Mouse (Mus musculus): ENCODE results near the gene Cnot10. TPM values are rescaled to one million over a fixed set of nuclear protein-coding genes. Genes with fewer than 3 reads are reported as not detected.

The Cnot10 gene
- polyA plus RNA-seq, 1 experiment from 2014 or later = 74.3 TPM

- Histone ChIP-seq H3K9ac (replicated peaks; ENCODE audit: low read length) (no peak overlapping the region), H3K4me2 (replicated peaks; ENCODE audit: low read depth, low read length) (no peak overlapping the region), H3K27ac (ENCODE audit: low read length) (no peak overlapping the region), H3K4me3 (ENCODE audit: low read length) (no peak overlapping the region), H3K36me3 (ENCODE audit: insufficient read depth, low read length) (peaks cover 35% of the 10 kb centered on the region), H3K27me3 (ENCODE audit: insufficient read depth, low read length) (no peaks in the 10 kb centered on the region), H3K4me1 (ENCODE audit: insufficient read depth, low read length) (no peaks in the 10 kb centered on the region), H3K9me3 (ENCODE audit: low read length) (no peaks in the 10 kb centered on the region)
- no peak for ATAC-seq (ENCODE audit: low FRiP score, low TSS enrichment)
- 94% methylated on average over 1 of the region's 1 CpGs for WGBS
Observed at GRCm38 (mm10) chr9:114601096-114601495, 38.9 kb downstream of the Cnot10 start.

- H3K4me3 ChIP-seq (ENCODE audit: low read length) = no peak overlapping the region
- H3K9ac ChIP-seq (replicated peaks; ENCODE audit: low read length) = no peak overlapping the region; the same call in 1 of the 2 replicates
- H3K27ac ChIP-seq (ENCODE audit: low read length) = peak overlapping the region; percentile 42; the same call in 1 of the 2 replicates
- H3K27me3 ChIP-seq (ENCODE audit: insufficient read depth, low read length) = no peaks in the 10 kb centered on the region
- peaks cover 26% of the 10 kb centered on the region for H3K36me3 ChIP-seq (ENCODE audit: insufficient read depth, low read length)
- 48% methylated on average over 5 of the region's 5 CpGs for WGBS
- peaks cover 8% of the 10 kb centered on the region; the same call in 1 of the 2 replicates for H3K4me1 ChIP-seq (ENCODE audit: insufficient read depth, low read length)
- no peak for ATAC-seq (ENCODE audit: low FRiP score, low TSS enrichment)
- H3K4me2 ChIP-seq (replicated peaks; ENCODE audit: low read depth, low read length) = peak overlapping the region; percentile 96
- no peaks in the 10 kb centered on the region for H3K9me3 ChIP-seq (ENCODE audit: low read length)
Observed at GRCm38 (mm10) chr9:114585017-114585345, 55.0 kb downstream of the Cnot10 start.

- Histone ChIP-seq H3K4me2 (replicated peaks; ENCODE audit: low read depth, low read length) (peak overlapping the region; percentile 96), H3K27ac (ENCODE audit: low read length) (peak overlapping the region; percentile 79), H3K27me3 (ENCODE audit: insufficient read depth, low read length) (no peaks in the 10 kb centered on the region), H3K9ac (replicated peaks; ENCODE audit: low read length) (peak overlapping the region; percentile 76), H3K4me1 (ENCODE audit: insufficient read depth, low read length) (peaks cover 8% of the 10 kb centered on the region; the same call in 1 of the 2 replicates), H3K9me3 (ENCODE audit: low read length) (no peaks in the 10 kb centered on the region), H3K36me3 (ENCODE audit: insufficient read depth, low read length) (peaks cover 22% of the 10 kb centered on the region), H3K4me3 (ENCODE audit: low read length) (peak overlapping the region; percentile 54)
- WGBS = 8% methylated on average over 31 of the region's 31 CpGs
- peak; percentile 70 for ATAC-seq (ENCODE audit: low FRiP score, low TSS enrichment)
Observed at GRCm38 (mm10) chr9:114584183-114585016, 55.6 kb downstream of the Cnot10 start.

GRCm38 (mm10) chr9:114583812-114584182, 56.2 kb downstream of the Cnot10 start:
- Histone ChIP-seq H3K4me2 (replicated peaks; ENCODE audit: low read depth, low read length) (peak overlapping the region; percentile 96), H3K27me3 (ENCODE audit: insufficient read depth, low read length) (no peaks in the 10 kb centered on the region), H3K4me3 (ENCODE audit: low read length) (peak overlapping the region; percentile 54), H3K36me3 (ENCODE audit: insufficient read depth, low read length) (peaks cover 16% of the 10 kb centered on the region), H3K27ac (ENCODE audit: low read length) (peak overlapping the region; percentile 79), H3K4me1 (ENCODE audit: insufficient read depth, low read length) (peaks cover 8% of the 10 kb centered on the region; the same call in 1 of the 2 replicates), H3K9me3 (ENCODE audit: low read length) (no peaks in the 10 kb centered on the region), H3K9ac (replicated peaks; ENCODE audit: low read length) (peak overlapping the region; percentile 76)
- WGBS = 1% methylated on average over 23 of the region's 23 CpGs
- peak; percentile 73 for ATAC-seq (ENCODE audit: low FRiP score, low TSS enrichment)

- H3K9me3 ChIP-seq (ENCODE audit: low read length) = no peaks in the 10 kb centered on the region
- no peak overlapping the region for H3K27ac ChIP-seq (ENCODE audit: low read length)
- no peaks in the 10 kb centered on the region for H3K36me3 ChIP-seq (ENCODE audit: insufficient read depth, low read length)
- no peak overlapping the region for H3K4me3 ChIP-seq (ENCODE audit: low read length)
- H3K4me2 ChIP-seq (replicated peaks; ENCODE audit: low read depth, low read length) = no peak overlapping the region
- H3K4me1 ChIP-seq (ENCODE audit: insufficient read depth, low read length) = no peaks in the 10 kb centered on the region
- no peak for ATAC-seq (ENCODE audit: low FRiP score, low TSS enrichment)
- no peak overlapping the region for H3K9ac ChIP-seq (replicated peaks; ENCODE audit: low read length)
- 53% methylated on average over 11 of the region's 11 CpGs for WGBS
- no peaks in the 10 kb centered on the region for H3K27me3 ChIP-seq (ENCODE audit: insufficient read depth, low read length)
Observed at GRCm38 (mm10) chr9:114578646-114579045, 61.3 kb downstream of the Cnot10 start.

- Histone ChIP-seq H3K9ac (replicated peaks; ENCODE audit: low read length) (no peak overlapping the region), H3K4me2 (replicated peaks; ENCODE audit: low read depth, low read length) (no peak overlapping the region), H3K9me3 (ENCODE audit: low read length) (no peaks in the 10 kb centered on the region), H3K36me3 (ENCODE audit: insufficient read depth, low read length) (no peaks in the 10 kb centered on the region), H3K27ac (ENCODE audit: low read length) (no peak overlapping the region), H3K4me1 (ENCODE audit: insufficient read depth, low read length) (no peaks in the 10 kb centered on the region), H3K27me3 (ENCODE audit: insufficient read depth, low read length) (no peaks in the 10 kb centered on the region), H3K4me3 (ENCODE audit: low read length) (no peak overlapping the region)
- ATAC-seq (ENCODE audit: low FRiP score, low TSS enrichment) = no peak
- WGBS = 90% methylated on average over 1 of the region's 1 CpGs
Observed at GRCm38 (mm10) chr9:114576001-114576400, 64.0 kb downstream of the Cnot10 start.

GRCm38 (mm10) chr9:114573528-114573927, 66.5 kb downstream of the Cnot10 start:
- Histone ChIP-seq H3K4me1 (ENCODE audit: insufficient read depth, low read length) (no peaks in the 10 kb centered on the region), H3K36me3 (ENCODE audit: insufficient read depth, low read length) (no peaks in the 10 kb centered on the region), H3K4me2 (replicated peaks; ENCODE audit: low read depth, low read length) (no peak overlapping the region), H3K9me3 (ENCODE audit: low read length) (no peaks in the 10 kb centered on the region), H3K27me3 (ENCODE audit: insufficient read depth, low read length) (no peaks in the 10 kb centered on the region), H3K27ac (ENCODE audit: low read length) (no peak overlapping the region), H3K4me3 (ENCODE audit: low read length) (no peak overlapping the region), H3K9ac (replicated peaks; ENCODE audit: low read length) (no peak overlapping the region)
- no peak for ATAC-seq (ENCODE audit: low FRiP score, low TSS enrichment)
- WGBS = 44% methylated on average over 5 of the region's 5 CpGs

GRCm38 (mm10) chr9:114568682-114569474, 71.1 kb downstream of the Cnot10 start:
- Histone ChIP-seq H3K27me3 (ENCODE audit: insufficient read depth, low read length) (no peaks in the 10 kb centered on the region), H3K4me2 (replicated peaks; ENCODE audit: low read depth, low read length) (no peak overlapping the region), H3K27ac (ENCODE audit: low read length) (no peak overlapping the region), H3K4me1 (ENCODE audit: insufficient read depth, low read length) (peaks cover 4% of the 10 kb centered on the region; the same call in 1 of the 2 replicates), H3K36me3 (ENCODE audit: insufficient read depth, low read length) (no peaks in the 10 kb centered on the region), H3K9ac (replicated peaks; ENCODE audit: low read length) (no peak overlapping the region), H3K9me3 (ENCODE audit: low read length) (no peaks in the 10 kb centered on the region), H3K4me3 (ENCODE audit: low read length) (no peak overlapping the region)
- ATAC-seq (ENCODE audit: low FRiP score, low TSS enrichment) = no peak
- 94% methylated on average over 5 of the region's 5 CpGs for WGBS

- Histone ChIP-seq H3K36me3 (ENCODE audit: insufficient read depth, low read length) (no peaks in the 10 kb centered on the region), H3K9ac (replicated peaks; ENCODE audit: low read length) (peak overlapping the region; percentile 87), H3K9me3 (ENCODE audit: low read length) (no peaks in the 10 kb centered on the region), H3K27me3 (ENCODE audit: insufficient read depth, low read length) (peaks cover 25% of the 10 kb centered on the region), H3K4me2 (replicated peaks; ENCODE audit: low read depth, low read length) (peak overlapping the region; percentile 96), H3K27ac (ENCODE audit: low read length) (peak overlapping the region; percentile 77), H3K4me1 (ENCODE audit: insufficient read depth, low read length) (peaks cover 28% of the 10 kb centered on the region), H3K4me3 (ENCODE audit: low read length) (peak overlapping the region; percentile 63)
- WGBS = 1% methylated on average over 10 of the region's 10 CpGs
- no peak for ATAC-seq (ENCODE audit: low FRiP score, low TSS enrichment)
Observed at GRCm38 (mm10) chr9:114564667-114565066, 75.3 kb downstream of the Cnot10 start.

Measured in kidney, embryonic 16.5 days (tissue).